Mouse (Mus musculus): ENCODE measurements at regions not wholly inside any gene's neighbourhood (a gene's known extent, or its start where the extent isn't known, plus 50 kb on each side); places are given as distances from the start of the nearest gene placed in this dataset.

DNA sequence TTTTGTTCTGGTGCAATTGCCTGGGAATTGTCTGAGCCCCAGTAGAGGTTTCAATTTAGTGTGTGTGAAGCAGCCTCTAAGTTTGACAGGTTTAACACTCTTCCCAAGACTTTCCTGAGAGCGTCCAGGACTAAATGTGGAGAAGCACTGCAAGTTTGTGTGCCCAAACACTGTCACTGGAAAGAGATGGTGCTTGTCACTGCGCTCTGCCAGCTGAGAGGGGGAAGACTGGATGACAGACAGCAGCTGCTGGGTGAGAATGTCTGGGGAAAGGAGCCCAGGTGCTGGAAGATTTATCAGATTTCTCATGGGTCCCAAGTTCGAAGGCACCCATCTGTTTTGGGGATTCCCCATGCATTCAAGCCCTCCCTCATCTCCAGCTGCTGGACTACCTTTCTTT, 114.2 kb upstream of the Cblb start:
- H3K9ac ChIP-seq (replicated peaks; ENCODE audit: low read depth, low read length) = no peak overlapping the region
- WGBS = 44% methylated on average over 3 of the region's 3 CpGs
- no peak overlapping the region for H3K27ac ChIP-seq (ENCODE audit: low read length)
- ATAC-seq (ENCODE audit: insufficient number of reproducible peaks, insufficient read depth, low FRiP score, low read depth) = no peak
- H3K9me3 ChIP-seq (ENCODE audit: control insufficient read depth, low read depth, low read length) = no peaks in the 10 kb centered on the region
- H3K27me3 ChIP-seq (ENCODE audit: control insufficient read depth, insufficient read depth, low read length) = no peaks in the 10 kb centered on the region
- no peaks in the 10 kb centered on the region for H3K36me3 ChIP-seq (ENCODE audit: control insufficient read depth, insufficient read depth, low read length)
- no peak overlapping the region for H3K4me2 ChIP-seq (replicated peaks; ENCODE audit: low read depth, low read length)
- no peaks in the 10 kb centered on the region for H3K4me1 ChIP-seq (ENCODE audit: control insufficient read depth, insufficient read depth, low read length)
- H3K4me3 ChIP-seq (ENCODE audit: low read depth, low read length) = no peak overlapping the region

DNA sequence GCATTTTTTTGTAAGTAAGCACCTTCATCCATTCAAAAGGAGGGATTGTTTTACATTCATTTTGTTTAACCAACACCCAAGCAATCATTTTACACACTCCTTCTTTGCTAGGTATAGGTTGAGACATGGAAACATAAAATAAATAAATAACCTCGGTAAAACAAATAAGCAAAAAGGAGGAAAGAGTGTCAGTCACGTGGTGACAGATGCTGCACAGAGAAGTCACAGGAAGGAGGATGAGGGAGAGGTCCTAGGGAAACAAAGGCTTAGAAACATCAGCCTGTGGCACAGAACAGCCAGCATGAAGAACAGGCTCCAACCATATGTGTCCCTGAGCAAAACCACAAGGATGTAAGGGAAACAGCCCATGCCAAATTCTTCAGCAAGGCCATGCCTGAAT, 113.5 kb upstream of the Cblb start:
- ATAC-seq (ENCODE audit: insufficient number of reproducible peaks, insufficient read depth, low FRiP score, low read depth) = no peak
- Histone ChIP-seq H3K27me3 (ENCODE audit: control insufficient read depth, insufficient read depth, low read length) (no peaks in the 10 kb centered on the region), H3K36me3 (ENCODE audit: control insufficient read depth, insufficient read depth, low read length) (no peaks in the 10 kb centered on the region), H3K4me3 (ENCODE audit: low read depth, low read length) (no peak overlapping the region), H3K9ac (replicated peaks; ENCODE audit: low read depth, low read length) (no peak overlapping the region), H3K4me2 (replicated peaks; ENCODE audit: low read depth, low read length) (no peak overlapping the region), H3K9me3 (ENCODE audit: control insufficient read depth, low read depth, low read length) (no peaks in the 10 kb centered on the region), H3K27ac (ENCODE audit: low read length) (no peak overlapping the region), H3K4me1 (ENCODE audit: control insufficient read depth, insufficient read depth, low read length) (no peaks in the 10 kb centered on the region)
- WGBS = 21% methylated on average over 2 of the region's 2 CpGs

DNA sequence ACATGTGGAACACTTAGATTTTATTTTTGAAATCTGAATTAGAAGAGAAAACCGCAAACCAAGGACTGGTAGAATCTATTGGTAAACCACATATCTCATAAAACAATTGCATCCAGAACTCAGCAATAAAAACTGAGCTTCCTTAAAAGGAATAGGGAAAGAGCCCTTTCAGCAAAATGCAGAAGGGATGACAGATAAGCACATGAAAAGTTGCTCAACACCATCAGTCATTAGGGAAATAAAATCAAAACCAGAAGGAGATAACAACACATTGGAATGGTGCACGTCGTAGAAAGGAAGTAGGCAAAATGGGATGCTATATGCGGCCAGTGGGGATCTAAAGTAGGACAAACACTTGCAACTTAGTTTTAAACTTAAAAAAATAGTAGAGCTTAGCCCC, 110.0 kb upstream of the Cblb start:
- ATAC-seq (ENCODE audit: insufficient number of reproducible peaks, insufficient read depth, low FRiP score, low read depth) = no peak
- Histone ChIP-seq H3K27ac (ENCODE audit: low read length) (no peak overlapping the region), H3K4me3 (ENCODE audit: low read depth, low read length) (no peak overlapping the region), H3K36me3 (ENCODE audit: control insufficient read depth, insufficient read depth, low read length) (no peaks in the 10 kb centered on the region), H3K9ac (replicated peaks; ENCODE audit: low read depth, low read length) (no peak overlapping the region), H3K4me2 (replicated peaks; ENCODE audit: low read depth, low read length) (no peak overlapping the region), H3K27me3 (ENCODE audit: control insufficient read depth, insufficient read depth, low read length) (no peaks in the 10 kb centered on the region), H3K4me1 (ENCODE audit: control insufficient read depth, insufficient read depth, low read length) (no peaks in the 10 kb centered on the region), H3K9me3 (ENCODE audit: control insufficient read depth, low read depth, low read length) (no peaks in the 10 kb centered on the region)
- WGBS = 89% methylated on average over 4 of the region's 4 CpGs

DNA sequence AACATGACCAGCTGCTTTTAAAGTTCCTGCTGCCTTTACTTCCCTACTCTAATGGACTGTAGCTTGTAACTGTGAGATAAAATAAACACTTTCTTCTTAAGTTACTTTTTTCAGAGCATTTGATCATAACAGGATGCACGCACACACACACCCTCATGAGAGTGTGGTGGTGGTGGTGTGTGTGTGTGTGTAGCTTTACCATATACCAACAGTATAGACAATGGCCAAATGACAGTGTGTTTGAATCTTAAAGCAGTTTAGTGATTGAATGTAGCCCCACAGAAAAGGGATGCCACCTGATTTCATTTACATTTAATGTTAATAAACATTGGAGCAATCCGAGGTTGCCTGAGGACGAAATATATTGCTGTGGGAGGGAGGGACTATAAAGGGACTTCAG, 108.4 kb upstream of the Cblb start:
- H3K9ac ChIP-seq (replicated peaks; ENCODE audit: low read depth, low read length) = no peak overlapping the region
- no peaks in the 10 kb centered on the region for H3K9me3 ChIP-seq (ENCODE audit: control insufficient read depth, low read depth, low read length)
- H3K4me1 ChIP-seq (ENCODE audit: control insufficient read depth, insufficient read depth, low read length) = no peaks in the 10 kb centered on the region
- ATAC-seq (ENCODE audit: insufficient number of reproducible peaks, insufficient read depth, low FRiP score, low read depth) = no peak
- H3K27ac ChIP-seq (ENCODE audit: low read length) = no peak overlapping the region
- H3K36me3 ChIP-seq (ENCODE audit: control insufficient read depth, insufficient read depth, low read length) = no peaks in the 10 kb centered on the region
- no peaks in the 10 kb centered on the region for H3K27me3 ChIP-seq (ENCODE audit: control insufficient read depth, insufficient read depth, low read length)
- no peak overlapping the region for H3K4me2 ChIP-seq (replicated peaks; ENCODE audit: low read depth, low read length)
- H3K4me3 ChIP-seq (ENCODE audit: low read depth, low read length) = no peak overlapping the region
- WGBS = 64% methylated on average over 3 of the region's 3 CpGs

DNA sequence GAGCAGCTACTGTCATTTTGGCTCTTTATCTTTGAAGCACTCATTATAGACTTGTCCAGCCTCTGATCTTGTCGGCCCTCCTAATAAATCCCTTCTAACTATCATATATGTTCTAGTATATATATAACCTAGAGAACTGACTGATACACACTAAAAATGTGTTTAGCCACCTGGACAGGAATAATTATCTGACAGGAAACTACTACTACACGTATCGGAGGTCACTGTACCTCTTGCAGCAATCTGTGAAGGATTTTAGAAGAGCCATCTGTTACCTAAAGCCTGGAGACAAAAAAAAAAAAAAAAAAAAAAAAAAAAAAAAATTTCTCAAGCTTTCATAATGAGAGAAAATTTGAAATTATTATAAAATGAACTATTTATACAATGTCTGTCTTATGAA, 105.4 kb upstream of the Cblb start:
- Histone ChIP-seq H3K27ac (ENCODE audit: low read length) (no peak overlapping the region), H3K4me2 (replicated peaks; ENCODE audit: low read depth, low read length) (no peak overlapping the region), H3K4me1 (ENCODE audit: control insufficient read depth, insufficient read depth, low read length) (no peaks in the 10 kb centered on the region), H3K9me3 (ENCODE audit: control insufficient read depth, low read depth, low read length) (no peaks in the 10 kb centered on the region), H3K27me3 (ENCODE audit: control insufficient read depth, insufficient read depth, low read length) (no peaks in the 10 kb centered on the region), H3K4me3 (ENCODE audit: low read depth, low read length) (no peak overlapping the region), H3K36me3 (ENCODE audit: control insufficient read depth, insufficient read depth, low read length) (no peaks in the 10 kb centered on the region), H3K9ac (replicated peaks; ENCODE audit: low read depth, low read length) (no peak overlapping the region)
- no peak for ATAC-seq (ENCODE audit: insufficient number of reproducible peaks, insufficient read depth, low FRiP score, low read depth)
- WGBS = 84% methylated on average over 3 of the region's 3 CpGs

DNA sequence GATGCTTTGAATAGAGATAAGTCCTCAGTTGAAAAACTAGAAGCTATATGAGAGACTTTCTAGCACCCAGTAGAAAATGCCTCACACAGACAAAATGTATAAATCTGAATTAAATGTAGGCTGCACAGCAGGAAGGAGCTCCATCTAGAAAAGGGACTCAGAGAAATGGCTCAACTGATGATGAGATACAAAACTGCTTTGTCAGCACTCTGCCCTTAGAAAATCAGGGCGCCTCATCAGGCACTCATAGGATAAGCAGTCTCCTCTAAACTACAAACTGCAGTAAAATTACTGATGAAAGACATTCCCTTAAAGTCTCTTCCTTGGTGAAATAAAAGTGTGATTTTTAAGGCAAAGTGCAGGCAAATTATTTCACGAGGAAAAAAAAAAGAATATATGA, 97.9 kb upstream of the Cblb start:
- Histone ChIP-seq H3K9ac (replicated peaks; ENCODE audit: low read depth, low read length) (no peak overlapping the region), H3K4me2 (replicated peaks; ENCODE audit: low read depth, low read length) (no peak overlapping the region), H3K4me3 (ENCODE audit: low read depth, low read length) (no peak overlapping the region), H3K27ac (ENCODE audit: low read length) (no peak overlapping the region), H3K36me3 (ENCODE audit: control insufficient read depth, insufficient read depth, low read length) (no peaks in the 10 kb centered on the region), H3K9me3 (ENCODE audit: control insufficient read depth, low read depth, low read length) (no peaks in the 10 kb centered on the region), H3K27me3 (ENCODE audit: control insufficient read depth, insufficient read depth, low read length) (no peaks in the 10 kb centered on the region), H3K4me1 (ENCODE audit: control insufficient read depth, insufficient read depth, low read length) (no peaks in the 10 kb centered on the region)
- 70% methylated on average over 2 of the region's 2 CpGs for WGBS
- no peak for ATAC-seq (ENCODE audit: insufficient number of reproducible peaks, insufficient read depth, low FRiP score, low read depth)

DNA sequence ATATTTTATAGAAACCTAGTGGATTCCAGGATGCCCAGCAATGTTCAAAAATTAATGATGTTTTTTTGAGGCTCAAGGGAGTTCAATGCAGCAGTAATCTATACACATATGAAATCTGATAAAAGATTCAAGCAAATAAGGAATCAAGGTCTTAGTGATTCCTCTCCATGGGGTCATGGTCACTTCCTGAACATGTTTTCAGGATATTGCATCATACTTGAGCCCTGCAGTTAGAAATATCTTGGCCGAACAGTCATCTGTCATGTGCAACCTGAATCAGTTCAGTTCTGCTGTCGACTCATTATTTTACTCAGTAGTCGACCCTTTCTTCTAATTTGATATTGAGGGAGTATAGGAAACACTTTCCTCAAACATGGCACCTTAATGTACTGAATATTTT, 97.1 kb upstream of the Cblb start:
- H3K9ac ChIP-seq (replicated peaks; ENCODE audit: low read depth, low read length) = no peak overlapping the region
- no peaks in the 10 kb centered on the region for H3K9me3 ChIP-seq (ENCODE audit: control insufficient read depth, low read depth, low read length)
- no peak overlapping the region for H3K27ac ChIP-seq (ENCODE audit: low read length)
- H3K4me2 ChIP-seq (replicated peaks; ENCODE audit: low read depth, low read length) = no peak overlapping the region
- no peaks in the 10 kb centered on the region for H3K36me3 ChIP-seq (ENCODE audit: control insufficient read depth, insufficient read depth, low read length)
- WGBS = 71% methylated on average over 3 of the region's 3 CpGs
- H3K4me1 ChIP-seq (ENCODE audit: control insufficient read depth, insufficient read depth, low read length) = no peaks in the 10 kb centered on the region
- H3K4me3 ChIP-seq (ENCODE audit: low read depth, low read length) = no peak overlapping the region
- H3K27me3 ChIP-seq (ENCODE audit: control insufficient read depth, insufficient read depth, low read length) = no peaks in the 10 kb centered on the region
- no peak for ATAC-seq (ENCODE audit: insufficient number of reproducible peaks, insufficient read depth, low FRiP score, low read depth)

DNA sequence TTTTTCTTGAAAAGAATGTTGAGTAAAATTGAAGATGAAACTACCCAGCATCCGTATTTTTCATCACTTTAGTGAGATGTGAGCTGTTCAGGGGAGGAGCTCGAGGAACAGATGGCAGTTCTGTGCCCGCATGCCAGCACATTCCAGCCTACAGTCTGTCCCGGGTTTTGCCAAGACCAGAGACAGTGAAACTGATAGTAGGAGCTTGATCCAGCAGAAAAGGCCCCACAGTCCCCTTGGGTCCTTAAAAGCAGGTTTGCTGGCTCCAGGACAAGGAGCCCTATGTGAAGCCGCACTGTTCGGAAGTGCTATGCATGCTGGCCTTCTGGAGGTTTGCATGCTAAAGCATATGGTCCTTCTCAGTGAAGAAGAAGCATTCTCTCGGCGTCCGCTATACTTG, 93.7 kb upstream of the Cblb start:
- Histone ChIP-seq H3K27ac (ENCODE audit: low read length) (no peak overlapping the region), H3K27me3 (ENCODE audit: control insufficient read depth, insufficient read depth, low read length) (no peaks in the 10 kb centered on the region), H3K9me3 (ENCODE audit: control insufficient read depth, low read depth, low read length) (no peaks in the 10 kb centered on the region), H3K4me1 (ENCODE audit: control insufficient read depth, insufficient read depth, low read length) (no peaks in the 10 kb centered on the region), H3K36me3 (ENCODE audit: control insufficient read depth, insufficient read depth, low read length) (no peaks in the 10 kb centered on the region), H3K9ac (replicated peaks; ENCODE audit: low read depth, low read length) (no peak overlapping the region), H3K4me2 (replicated peaks; ENCODE audit: low read depth, low read length) (no peak overlapping the region), H3K4me3 (ENCODE audit: low read depth, low read length) (no peak overlapping the region)
- 84% methylated on average over 9 of the region's 9 CpGs for WGBS
- ATAC-seq (ENCODE audit: insufficient number of reproducible peaks, insufficient read depth, low FRiP score, low read depth) = no peak

DNA sequence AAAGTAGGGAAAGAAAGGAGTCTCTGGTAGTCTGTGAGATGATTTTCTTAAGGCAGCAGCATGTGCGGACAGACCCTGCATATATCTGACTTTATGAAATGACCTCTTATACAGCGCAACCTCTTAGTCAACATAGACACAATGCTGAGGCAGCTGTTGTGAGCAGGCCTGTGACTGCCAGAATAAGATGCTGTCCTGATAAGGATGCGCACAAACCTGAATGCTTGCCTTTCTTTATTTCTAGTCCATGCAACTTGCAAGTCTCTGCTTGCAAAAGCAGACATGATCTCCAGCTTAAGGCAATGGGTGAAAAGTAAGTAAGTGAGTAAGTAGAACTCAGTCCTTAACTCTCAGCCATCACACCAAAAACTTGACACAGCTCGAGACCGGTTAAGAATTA, 92.0 kb upstream of the Cblb start:
- Histone ChIP-seq H3K4me2 (replicated peaks; ENCODE audit: low read depth, low read length) (no peak overlapping the region), H3K4me3 (ENCODE audit: low read depth, low read length) (no peak overlapping the region), H3K4me1 (ENCODE audit: control insufficient read depth, insufficient read depth, low read length) (no peaks in the 10 kb centered on the region), H3K9ac (replicated peaks; ENCODE audit: low read depth, low read length) (no peak overlapping the region), H3K9me3 (ENCODE audit: control insufficient read depth, low read depth, low read length) (no peaks in the 10 kb centered on the region), H3K36me3 (ENCODE audit: control insufficient read depth, insufficient read depth, low read length) (no peaks in the 10 kb centered on the region), H3K27ac (ENCODE audit: low read length) (no peak overlapping the region), H3K27me3 (ENCODE audit: control insufficient read depth, insufficient read depth, low read length) (no peaks in the 10 kb centered on the region)
- no peak for ATAC-seq (ENCODE audit: insufficient number of reproducible peaks, insufficient read depth, low FRiP score, low read depth)
- WGBS = 76% methylated on average over 5 of the region's 5 CpGs
